Mouse (Mus musculus) hindbrain, embryonic 11.5 days (tissue): Measurements from ENCODE around the gene Myo15b. TPM values are rescaled to one million over a fixed set of nuclear protein-coding genes. Genes with fewer than 3 reads are reported as not detected.
A peak's percentile ranks its signal among the peaks of the same experiment; 100 is the strongest.

Source experiments
- ATAC-seq: fragments of 200-750 bp; cut with Nextera tagmentation; 2 replicates; pipeline ENCODE4 v1.8.0; 2017; ENCODE audit warnings: mild to moderate bottlenecking, moderate TSS enrichment, moderate library complexity; ENCODE audit not compliant: low FRiP score
- DNase-seq: peaks from one replicate; pipeline ENCODE4 v3.0.0-alpha.2; 2015; ENCODE audit warnings: low spot score
- H3K27ac ChIP-seq: fragments of 300-500 bp; sonication (generic); 2 replicates; pipeline ENCODE4 v1.5.1; 2014; ENCODE audit warnings: mild to moderate bottlenecking, low read depth, low read length
- H3K27me3 ChIP-seq: fragments of 300-500 bp; sonication (generic); 2 replicates; pipeline ENCODE4 v1.6.1; 2014; ENCODE audit warnings: mild to moderate bottlenecking, low read length, moderate library complexity, mixed read lengths; ENCODE audit not compliant: control insufficient read depth, insufficient read depth
- H3K36me3 ChIP-seq: fragments of 300-500 bp; sonication (generic); 2 replicates; pipeline ENCODE4 v1.6.1; 2014; ENCODE audit warnings: mild to moderate bottlenecking, low read length, moderate library complexity, mixed read lengths; ENCODE audit not compliant: control insufficient read depth, insufficient read depth
- H3K4me1 ChIP-seq: fragments of 300-500 bp; sonication (generic); replicated peaks from 2 replicates; pipeline ENCODE4 v1.6.1; 2014; ENCODE audit warnings: low read length, mixed read lengths; ENCODE audit not compliant: control insufficient read depth, insufficient read depth
- H3K4me2 ChIP-seq: fragments of 300-500 bp; sonication (generic); replicated peaks from 2 replicates; pipeline ENCODE4 v1.6.1; 2014; ENCODE audit warnings: mild to moderate bottlenecking, low read depth, low read length
- H3K4me3 ChIP-seq: fragments of 300-500 bp; sonication (generic); 2 replicates; pipeline ENCODE4 v1.5.1; 2014; ENCODE audit warnings: low read depth, low read length
- H3K9ac ChIP-seq: fragments of 300-500 bp; sonication (generic); 2 replicates; pipeline ENCODE4 v1.6.1; 2014; ENCODE audit warnings: low read depth, low read length
- H3K9me3 ChIP-seq: fragments of 300-500 bp; sonication (generic); 2 replicates; pipeline ENCODE4 v1.6.1; 2016; ENCODE audit warnings: low read length; ENCODE audit not compliant: control insufficient read depth
- WGBS: fragments of 180-500 bp; shearing (Covaris S2); extraction: QIAGEN DNeasy Blood & Tissue Kit; methylation state at CpG from one replicate; pipeline ENCODE4 v1.1.7; 2014; 5-methylcytosine and 5-hydroxymethylcytosine counted together
- polyA plus RNA-seq: library from polyadenylated mRNA; unstranded; fragments of >200 nt; fragmentation: Nextera tagmentation; extraction: Ambion mirVana; gene quantifications from 2 replicates; pipeline ENCODE4 v1.2.1, GENCODE M21; 2014

Myo15b gene
- polyA plus RNA-seq, 1 experiment from 2014 or later, result 0.09 TPM

DNA sequence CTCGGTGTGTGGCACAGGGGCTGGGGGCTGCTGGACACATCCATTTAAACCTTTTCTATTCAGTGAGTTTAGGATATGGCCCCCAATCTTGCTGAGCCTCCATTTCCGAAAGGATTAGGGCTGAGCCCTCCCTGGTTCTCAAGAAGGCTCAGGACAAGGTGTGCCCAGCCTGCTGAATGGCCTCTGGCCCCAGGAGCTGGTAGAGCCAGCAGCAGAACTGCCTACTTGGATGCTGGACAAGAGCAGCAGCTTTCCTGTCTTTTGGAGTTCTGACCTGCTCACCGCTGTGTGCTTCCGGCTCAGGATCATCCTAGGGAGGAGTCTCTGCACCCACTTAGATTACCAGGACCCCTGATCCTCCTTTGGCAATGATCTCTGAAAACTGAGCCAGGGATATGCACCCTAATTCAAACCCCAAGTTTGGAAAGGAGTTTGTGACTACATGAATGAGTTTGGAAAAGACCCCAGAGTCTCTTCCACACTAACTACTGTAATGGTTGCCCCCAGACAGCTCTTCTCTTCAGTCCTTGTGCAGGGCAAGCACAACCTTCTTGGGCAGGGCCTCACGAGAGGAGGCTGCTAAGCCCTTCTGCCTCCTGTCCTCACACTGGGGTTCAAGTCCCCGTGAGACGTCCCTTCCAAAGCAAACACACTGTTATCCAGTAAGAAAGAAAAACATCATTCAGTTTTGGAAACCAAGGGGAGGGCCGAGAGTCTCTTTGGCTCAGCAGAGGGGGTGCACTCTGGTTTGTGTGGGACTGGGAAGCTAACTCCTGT is 42.5 kb downstream of the Myo15b start:
- no peak overlapping the region for H3K9ac ChIP-seq
- H3K27me3 ChIP-seq, result no peaks in the 10 kb centered on the region
- no peaks in the 10 kb centered on the region for H3K36me3 ChIP-seq
- peaks cover 7% of the 10 kb centered on the region for H3K4me1 ChIP-seq
- H3K27ac ChIP-seq, result no peak overlapping the region
- H3K9me3 ChIP-seq, result no peaks in the 10 kb centered on the region
- ATAC-seq, result no peak
- 71% methylated on average over 8 of the region's 8 CpGs for WGBS
- no peak overlapping the region for H3K4me3 ChIP-seq
- DNase-seq, result no peak
- H3K4me2 ChIP-seq, result no peak overlapping the region

DNA sequence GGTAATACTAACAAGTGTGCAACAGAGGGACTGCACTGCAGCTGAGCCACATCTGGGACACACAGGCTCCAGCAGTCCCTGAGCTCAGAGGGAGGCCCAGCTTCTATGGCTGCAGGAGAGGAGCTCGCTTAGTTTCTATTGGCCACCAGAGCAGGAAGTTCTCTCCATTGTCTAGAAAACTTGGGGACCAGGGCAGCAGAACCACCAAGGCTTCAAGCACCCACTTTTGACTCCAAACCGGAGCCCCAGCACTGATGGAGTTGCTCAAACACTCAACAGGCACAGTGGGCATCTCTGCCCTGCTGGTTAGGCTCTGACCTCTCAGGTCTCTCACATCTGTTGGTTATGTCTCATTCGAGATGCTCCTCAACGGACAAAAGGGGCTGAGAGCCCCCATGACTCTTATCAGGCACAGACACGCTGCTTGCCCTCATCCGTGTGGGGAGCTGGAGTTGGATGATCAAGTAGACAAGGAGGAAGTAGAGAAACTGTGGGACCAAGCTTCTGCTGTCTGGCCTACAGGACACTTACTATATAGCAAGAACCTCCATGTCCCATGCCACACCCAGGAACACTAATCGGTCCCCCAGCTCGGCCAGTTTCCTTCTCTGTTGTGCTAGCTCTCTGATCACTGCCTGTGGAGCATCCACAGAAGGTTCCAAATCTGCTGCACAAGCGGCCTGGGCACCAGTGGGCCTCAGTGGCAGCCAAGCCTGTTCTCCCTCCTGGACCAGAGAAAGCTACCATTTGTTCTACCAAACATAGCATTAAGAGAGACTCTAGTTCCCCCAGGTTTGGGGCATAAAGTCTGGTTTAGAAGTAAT is 43.3 kb downstream of the Myo15b start:
- Histone ChIP-seq H3K4me2 (no peak overlapping the region), H3K9me3 (no peaks in the 10 kb centered on the region), H3K27ac (no peak overlapping the region), H3K9ac (no peak overlapping the region), H3K27me3 (no peaks in the 10 kb centered on the region), H3K4me1 (peaks cover 7% of the 10 kb centered on the region), H3K4me3 (no peak overlapping the region), H3K36me3 (no peaks in the 10 kb centered on the region)
- DNase-seq, result no peak
- WGBS, result 87% methylated on average over 9 of the region's 9 CpGs
- no peak for ATAC-seq

DNA sequence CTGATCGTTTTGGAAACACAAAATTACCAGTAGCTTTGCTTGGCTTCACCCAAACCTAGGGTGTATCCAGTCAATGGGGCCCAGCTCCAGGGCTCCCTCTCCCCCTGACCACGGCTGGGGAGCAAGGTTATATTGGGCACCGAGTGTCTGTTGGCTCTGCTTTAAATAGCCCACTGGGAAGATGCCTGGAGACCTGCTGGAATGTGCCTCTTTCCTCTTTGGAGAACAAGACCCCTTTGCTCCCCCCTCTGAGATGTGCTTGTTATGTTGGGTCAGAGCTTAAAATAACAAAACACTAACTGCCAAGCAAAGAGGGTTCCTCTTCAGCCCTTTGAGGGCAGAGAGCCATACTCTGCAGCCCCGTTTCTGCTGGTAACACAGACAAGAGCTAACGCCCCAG is 44.0 kb downstream of the Myo15b start:
- H3K36me3 ChIP-seq, result no peaks in the 10 kb centered on the region
- H3K4me2 ChIP-seq, result no peak overlapping the region
- H3K4me3 ChIP-seq, result no peak overlapping the region
- no peaks in the 10 kb centered on the region for H3K9me3 ChIP-seq
- no peak for DNase-seq
- peaks cover 7% of the 10 kb centered on the region for H3K4me1 ChIP-seq
- no peak for ATAC-seq
- H3K27me3 ChIP-seq, result no peaks in the 10 kb centered on the region
- no peak overlapping the region for H3K27ac ChIP-seq
- H3K9ac ChIP-seq, result no peak overlapping the region
- WGBS, result 80% methylated on average over 5 of the region's 5 CpGs

DNA sequence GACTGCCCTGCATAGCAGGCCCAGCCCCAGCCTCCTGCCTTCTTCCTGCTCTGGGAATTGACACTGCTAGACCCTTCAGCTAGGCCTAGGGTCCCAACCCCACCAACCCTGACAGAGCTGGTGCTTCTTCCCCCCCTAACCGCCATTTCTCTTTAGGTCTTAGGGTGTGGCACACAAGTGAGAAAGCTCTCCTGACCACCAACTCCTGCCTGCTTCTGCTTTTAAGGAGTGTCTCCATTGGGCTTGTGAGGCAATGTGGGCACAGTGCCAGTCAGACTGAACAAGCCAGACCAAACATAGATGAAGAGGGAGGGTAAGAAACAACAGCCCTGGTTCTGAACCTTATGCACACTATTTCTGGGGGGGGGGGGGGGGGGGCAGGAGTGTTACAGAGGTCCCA is 44.6 kb downstream of the Myo15b start:
- Histone ChIP-seq H3K4me3 (no peak overlapping the region), H3K36me3 (no peaks in the 10 kb centered on the region), H3K27me3 (no peaks in the 10 kb centered on the region), H3K4me2 (no peak overlapping the region), H3K27ac (no peak overlapping the region), H3K9me3 (no peaks in the 10 kb centered on the region), H3K9ac (no peak overlapping the region), H3K4me1 (peaks cover 7% of the 10 kb centered on the region)
- 91% methylated on average over 1 of the region's 1 CpGs for WGBS
- no peak for ATAC-seq
- no peak for DNase-seq

DNA sequence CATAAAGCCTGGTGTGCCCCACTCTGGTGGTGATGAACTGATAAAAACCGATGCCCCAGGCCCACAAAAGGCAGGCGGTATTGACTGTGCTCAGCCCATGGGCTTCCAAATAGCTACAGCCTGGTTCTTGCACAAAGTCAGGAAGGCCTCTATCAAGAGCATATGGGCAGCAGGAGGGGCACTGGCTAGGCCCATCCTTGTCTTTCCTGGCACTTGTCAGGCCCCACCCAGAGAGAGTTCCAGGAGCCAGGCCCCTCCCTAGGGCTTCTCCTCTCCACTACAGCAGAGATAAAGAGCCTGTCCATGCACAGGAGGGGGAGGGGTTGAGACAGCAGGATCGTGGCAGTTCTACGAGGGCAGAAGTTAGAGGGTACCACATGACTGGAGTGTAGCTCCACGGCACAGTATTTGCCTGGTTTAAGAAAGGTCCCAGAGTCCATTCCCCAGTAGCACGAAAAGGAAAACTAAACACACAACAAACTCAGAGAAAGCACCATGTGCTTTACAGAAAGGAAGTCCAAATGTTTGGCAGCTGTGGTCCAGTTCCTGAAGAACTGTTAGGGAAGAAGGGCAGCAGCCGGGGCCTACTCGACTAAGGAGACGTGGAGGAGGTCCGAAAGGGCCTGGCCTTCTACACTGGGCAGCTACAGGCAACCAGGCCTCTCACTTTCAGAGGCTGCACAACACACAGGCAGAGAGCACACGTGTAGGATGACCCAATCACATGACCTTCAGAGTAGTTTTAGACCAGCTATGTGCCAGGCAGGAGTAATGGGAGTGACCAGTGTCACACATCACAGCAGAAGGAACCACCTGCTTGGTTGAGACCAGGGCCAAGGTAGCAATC is 45.4 kb downstream of the Myo15b start:
- DNase-seq, result no peak
- 77% methylated on average over 11 of the region's 11 CpGs for WGBS
- H3K4me1 ChIP-seq, result peaks cover 7% of the 10 kb centered on the region

DNA sequence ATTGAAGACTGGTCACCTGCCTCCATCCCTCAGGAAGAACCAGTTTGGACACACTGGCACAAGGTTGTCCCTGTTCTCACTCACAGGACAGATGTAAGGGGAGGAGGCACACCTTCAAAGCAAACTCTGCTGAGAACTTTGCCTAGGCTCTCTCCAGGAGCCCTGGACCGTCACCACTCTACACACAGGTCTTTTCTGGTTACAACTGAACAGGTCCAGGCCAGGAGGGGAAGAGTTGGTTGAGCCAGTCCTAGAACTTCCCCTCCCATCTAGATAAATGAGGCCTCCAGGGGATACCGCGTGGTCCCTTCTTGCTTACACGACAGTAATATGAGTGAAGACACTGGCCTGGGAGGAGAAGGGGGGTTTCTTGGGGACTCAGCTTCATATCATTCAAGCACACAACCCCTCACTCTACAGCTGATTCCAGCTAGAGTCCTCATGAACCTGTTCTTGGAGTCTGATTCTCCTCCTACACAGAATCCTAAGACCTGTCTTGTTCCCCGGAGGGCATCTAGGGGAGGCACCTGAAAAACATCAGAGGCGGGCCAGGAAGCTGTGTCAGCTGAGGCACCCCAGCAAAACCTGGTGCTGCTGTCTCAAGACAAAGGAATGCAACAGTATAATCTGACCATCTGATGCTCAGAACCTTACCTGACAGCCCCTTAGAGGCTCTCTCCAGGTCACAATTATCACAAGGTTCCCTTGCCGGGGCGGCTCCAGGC is 46.2 kb downstream of the Myo15b start:
- DNase-seq (no peak), ATAC-seq (no peak)
- Histone ChIP-seq H3K4me3 (no peak overlapping the region), H3K4me2 (no peak overlapping the region), H3K4me1 (peaks cover 7% of the 10 kb centered on the region), H3K36me3 (no peaks in the 10 kb centered on the region), H3K27ac (no peak overlapping the region), H3K9ac (no peak overlapping the region), H3K27me3 (no peaks in the 10 kb centered on the region), H3K9me3 (no peaks in the 10 kb centered on the region)
- 83% methylated on average over 8 of the region's 8 CpGs for WGBS

More for the DNA sequence above, 45.4 kb downstream of the Myo15b start:
- Histone ChIP-seq H3K4me2 (no peak overlapping the region), H3K9ac (no peak overlapping the region), H3K36me3 (no peaks in the 10 kb centered on the region), H3K27ac (no peak overlapping the region), H3K27me3 (no peaks in the 10 kb centered on the region), H3K9me3 (no peaks in the 10 kb centered on the region), H3K4me3 (no peak overlapping the region)
- ATAC-seq, result no peak

DNA sequence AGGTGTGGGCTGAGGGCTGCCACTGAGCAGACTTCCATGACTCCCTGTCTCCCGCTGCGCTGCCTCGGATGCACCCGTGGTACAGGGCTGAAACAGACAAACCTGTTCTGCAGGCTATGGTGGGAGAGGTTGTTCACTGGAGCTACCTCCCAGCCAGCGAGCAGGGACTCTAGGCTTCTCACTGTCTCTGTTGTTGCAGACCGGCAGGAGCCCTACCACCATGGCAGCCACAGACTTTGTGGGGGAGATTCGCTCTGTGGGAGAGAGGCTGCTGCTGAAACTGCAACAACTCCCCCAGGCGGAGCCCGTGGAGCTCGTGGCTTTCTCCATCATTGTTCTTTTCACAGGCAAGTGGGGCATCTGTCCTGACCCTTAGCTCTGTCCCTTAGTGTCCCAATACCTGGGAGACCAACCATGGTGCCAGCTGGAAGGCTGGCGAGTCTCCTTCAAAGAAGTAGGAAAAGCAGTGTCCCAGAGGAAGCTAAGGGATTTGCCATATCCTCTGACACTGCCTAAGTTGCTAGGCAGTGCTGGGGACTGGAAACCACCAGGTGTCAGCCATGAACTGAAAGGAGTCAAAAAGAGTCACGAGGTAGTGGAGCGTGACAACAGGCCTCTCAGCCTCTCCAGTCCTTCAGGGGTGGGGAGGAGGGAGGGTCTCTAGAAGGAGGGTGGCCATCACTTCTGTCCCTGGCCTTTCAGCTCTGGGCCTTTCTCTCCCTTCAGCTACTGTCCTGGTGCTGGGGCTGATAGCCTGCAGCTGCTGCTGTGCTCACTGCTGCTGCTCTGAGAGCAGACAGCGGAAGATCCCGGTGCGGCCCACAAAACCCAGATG is 47.0 kb downstream of the Myo15b start:
- H3K9ac ChIP-seq, result no peak overlapping the region

More for the DNA sequence above, 47.0 kb downstream of the Myo15b start:
- Histone ChIP-seq H3K9me3 (no peaks in the 10 kb centered on the region), H3K27ac (0 out of 2 replicates have a peak overlapping the region, but pooled peaks have one; percentile 24), H3K4me2 (no peak overlapping the region), H3K36me3 (no peaks in the 10 kb centered on the region), H3K27me3 (no peaks in the 10 kb centered on the region), H3K4me3 (no peak overlapping the region), H3K4me1 (peaks cover 2% of the 10 kb centered on the region)
- DNase-seq, result no peak
- no peak for ATAC-seq
- 46% methylated on average over 16 of the region's 16 CpGs for WGBS
